Mouse (Mus musculus): Measurements from ENCODE around the gene Rab13.

The Rab13 gene

DNA sequence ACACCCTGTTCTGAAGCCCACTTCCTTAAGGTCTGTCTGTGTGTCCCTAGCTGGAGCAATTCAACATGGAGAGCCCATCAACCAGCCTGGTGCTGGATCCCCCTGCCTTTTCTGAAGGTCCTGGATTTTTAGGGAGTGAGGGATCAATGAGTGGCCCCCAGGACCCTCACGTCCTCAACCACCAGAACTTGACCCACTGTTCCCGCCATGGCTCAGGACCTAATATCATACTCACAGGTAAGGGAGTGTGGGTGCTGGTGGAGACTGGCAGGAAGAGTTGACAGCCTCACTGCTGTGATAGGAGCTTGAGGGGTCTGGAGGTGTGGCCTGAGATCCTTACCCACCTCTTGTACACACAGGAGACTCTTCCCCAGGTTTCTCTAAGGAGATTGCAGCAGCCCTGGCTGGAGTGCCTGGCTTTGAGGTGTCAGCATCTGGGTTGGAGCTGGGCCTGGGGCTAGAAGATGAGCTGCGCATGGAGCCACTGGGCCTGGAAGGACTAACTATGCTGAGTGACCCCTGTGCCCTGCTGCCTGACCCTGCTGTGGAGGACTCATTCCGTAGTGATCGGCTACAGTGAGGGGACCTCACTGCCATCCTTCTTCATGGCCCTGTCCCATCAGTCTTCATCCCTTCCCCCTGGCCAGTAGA lies 49.8 kb downstream of the Rab13 start:
- DNase-seq, result no peak

DNA sequence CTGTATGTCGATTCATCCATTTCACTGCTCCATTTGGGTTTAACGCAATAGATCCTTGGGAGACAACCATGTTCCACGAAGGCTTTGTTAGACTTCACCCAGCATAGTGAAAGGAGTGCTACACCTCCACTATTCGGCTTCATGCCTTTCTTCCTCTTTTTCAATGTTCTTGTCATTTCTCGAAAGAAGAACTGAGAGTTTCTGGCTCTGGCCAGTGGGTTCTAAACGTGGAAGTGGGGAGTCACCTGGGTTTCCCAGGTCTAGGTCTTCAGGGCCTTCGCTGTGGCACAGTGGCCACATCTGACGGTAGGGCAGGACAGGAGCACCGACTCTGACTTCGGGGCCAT lies 51.2 kb downstream of the Rab13 start:
- DNase-seq, result no peak

GRCm38 (mm10) chr3:90265034-90265931 lies 51.8 kb downstream of the Rab13 start, which contains the start of gene Dennd4b:
Gene Dennd4b, plus strand, starts transcription at chr3:90265185.
- DNase-seq, result peak; percentile 95

GRCm38 (mm10) chr3:90265932-90266741 lies 52.6 kb downstream of the Rab13 start:
- peak; percentile 40 to 50 for DNase-seq

GRCm38 (mm10) chr3:90266901-90267775 lies 53.6 kb downstream of the Rab13 start:
- no peak for DNase-seq

DNA sequence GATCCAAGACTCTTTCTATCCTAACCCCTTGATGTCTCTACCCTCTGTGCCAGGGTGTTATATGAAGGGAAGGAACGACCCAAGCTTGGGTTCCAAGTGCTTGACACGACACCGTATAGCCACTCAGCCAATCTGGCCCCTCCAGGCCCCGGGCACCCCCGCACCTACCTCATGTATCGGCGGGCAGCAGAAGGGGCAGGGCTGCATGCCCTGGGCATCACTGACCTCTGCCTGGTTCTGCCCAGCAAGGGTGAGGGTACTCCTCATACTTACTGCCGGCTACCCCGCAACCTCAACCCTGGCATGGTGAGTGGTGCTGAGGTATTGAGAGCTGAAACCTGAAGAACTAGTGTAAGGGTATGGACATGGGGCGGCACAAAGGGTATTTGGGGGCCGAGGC lies 54.7 kb downstream of the Rab13 start:
- DNase-seq, result no peak

- no peak for DNase-seq
Measured at GRCm38 (mm10) chr3:90268971-90269370, 55.5 kb downstream of the Rab13 start.

DNA sequence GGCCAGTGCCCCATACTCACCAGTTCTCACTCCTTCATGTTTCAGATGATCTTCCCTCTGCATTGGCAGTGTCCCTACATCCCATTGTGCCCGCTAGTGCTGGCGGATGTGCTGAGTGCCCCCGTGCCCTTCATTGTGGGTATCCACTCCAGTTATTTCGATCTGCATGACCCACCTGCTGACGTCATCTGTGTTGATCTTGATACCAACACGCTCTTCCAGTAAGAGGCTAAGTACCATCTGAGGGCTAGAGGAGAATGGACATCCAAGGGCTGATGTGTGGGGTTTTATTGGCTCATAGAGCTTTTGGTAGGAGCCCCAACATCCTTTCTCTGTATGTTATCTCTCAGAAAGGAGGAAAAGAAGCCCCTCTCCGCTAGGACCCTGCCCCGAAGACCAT lies 57.3 kb downstream of the Rab13 start:
- peak in 1 of 2 experiments; percentile 17 for DNase-seq

DNA sequence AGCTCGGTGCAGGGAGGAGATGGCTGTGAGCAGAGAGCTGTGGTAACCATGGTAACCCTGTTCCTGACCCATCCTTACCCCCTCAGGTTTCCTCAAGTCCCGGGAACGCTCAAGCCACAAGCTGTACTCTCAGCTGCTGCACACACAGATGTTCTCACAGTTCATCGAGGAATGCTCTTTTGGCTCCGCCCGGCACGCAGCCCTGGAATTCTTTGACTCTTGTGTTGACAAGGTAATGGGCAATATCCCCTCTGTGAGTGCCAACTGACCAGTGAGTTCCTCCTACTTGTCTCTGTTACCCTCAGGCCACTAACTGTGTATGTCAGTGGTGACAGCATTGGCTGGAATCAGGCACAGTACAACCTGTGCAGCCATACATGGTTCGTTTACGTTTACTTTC lies 58.7 kb downstream of the Rab13 start:
- DNase-seq, result no peak

- no peak for DNase-seq
Measured at GRCm38 (mm10) chr3:90273855-90274254, 60.4 kb downstream of the Rab13 start.

- DNase-seq, result no peak
Measured at GRCm38 (mm10) chr3:90275286-90275685, 61.8 kb downstream of the Rab13 start.
